Mouse (Mus musculus) myocyte (in vitro differentiated cells): ENCODE data around the gene Gm17571.

Experiments
- E2F4 ChIP-seq: IDR thresholded peaks from one replicate; pipeline ENCODE4 v1.6.1; 2011; ENCODE audit warnings: mild to moderate bottlenecking, control low read depth, moderate library complexity; ENCODE audit not compliant: insufficient read depth
- MAX ChIP-seq: IDR thresholded peaks from one replicate; pipeline ENCODE4 v1.6.1; 2011; ENCODE audit warnings: low read depth, mild to moderate bottlenecking, control low read depth
- POLR2A ChIP-seq: IDR thresholded peaks from one replicate; pipeline ENCODE4 v1.6.1; 2011; ENCODE audit warnings: low read depth, mild to moderate bottlenecking, control low read depth, moderate library complexity; ENCODE audit not compliant: insufficient read length
- REST ChIP-seq: IDR thresholded peaks from one replicate; pipeline ENCODE4 v1.6.1; 2011; ENCODE audit warnings: mild to moderate bottlenecking, control low read depth, moderate library complexity; ENCODE audit not compliant: insufficient read depth, insufficient read length

- TF ChIP-seq REST (no peak), POLR2A (no peak), E2F4 (no peak), MAX (no peak)
Measured at GRCm38 (mm10) chr9:13431646-13432045, 14.9 kb downstream of the Gm17571 start.
